In genomic region chr10:13192731-13193351, GRCm38 (mm10) we compare ENCODE assay signal across 8 mouse cellular contexts. TPM values are rescaled to one million over a fixed set of nuclear protein-coding genes. Genes with fewer than 3 reads are reported as not detected.
DNase-seq lines count a peak whose midpoint lies in the region; ATAC-seq and TF ChIP-seq lines count a peak whose summit lies in the region.

Gene Ltv1, minus strand, starts transcription at chr10:13193168.

- H3K27ac ChIP-seq in hindbrain, embryonic 13.5 days = peak within 1 kb of the TSS; percentile 59

- peak within 1 kb of the TSS; percentile 62 for H3K4me2 ChIP-seq in hindbrain, embryonic 13.5 days

- peaks cover 8% of the 10 kb centered on the region for H3K4me1 ChIP-seq in hindbrain, embryonic 13.5 days (replicated peaks)

- H3K9me3 ChIP-seq in hindbrain, embryonic 13.5 days = no peaks in the 10 kb centered on the region

- peak within 1 kb of the TSS; percentile 87 for H3K9ac ChIP-seq in hindbrain, embryonic 13.5 days

- H3K27me3 ChIP-seq in Patski = no peaks in the 10 kb centered on the region
- H3K27me3 ChIP-seq in hindbrain, embryonic 13.5 days = no peaks in the 10 kb centered on the region

- H3K36me3 ChIP-seq in hindbrain, embryonic 13.5 days = peaks cover 25% of the 10 kb centered on the region

- H3K4me3 ChIP-seq in hindbrain, embryonic 13.5 days = peak within 1 kb of the TSS; percentile 92

- POLR2A ChIA-PET in Patski (lab: Charles Lee) = interaction anchor here (0.6 kb wide), 2 partner anchors 10 to 120 kb away, joined by 3 read pairs; no protein-coding TSS in a partner anchor

- in situ Hi-C loops in Patski (cut with MboI; ENCODE audit: low pct_unique_long_range_greater_than_20kb) = no loop called here

- peak; percentile 60 for DNase-seq in Patski (ENCODE audit: low read depth, low spot score)
- DNase-seq in cerebellum, postnatal 14 days = peak; percentile 98 to 99
- DNase-seq in frontal cortex, postnatal 14 days (ENCODE audit: low spot score in 2 of 2) = peak; percentile 88 to 92
- peak; percentile 89 to 94 for DNase-seq in layer of hippocampus, postnatal 25 days (ENCODE audit: extremely low spot score in 1 of 2, low spot score in 1 of 2)
- peak; percentile 97 for DNase-seq in lung, postnatal 25 days (ENCODE audit: low spot score)
- peak; percentile 94 for DNase-seq in retina, embryonic 14.5 days (ENCODE audit: low spot score)
- DNase-seq in thymus, postnatal 4 days = peak; percentile 96

- peak; percentile 99 for ATAC-seq in Patski
- peak; percentile 100 for ATAC-seq in hindbrain, embryonic 13.5 days (ENCODE audit: low FRiP score)

- WGBS in hindbrain, embryonic 13.5 days = under 1% methylated on average over 43 of the region's 43 CpGs

- CTCF ChIA-PET in Patski (lab: Charles Lee) = interaction anchor here (1.1 to 1.5 kb wide), 2 partner anchors 10 to 13 kb away, joined by 4 read pairs; no protein-coding TSS in a partner anchor

- no peak for TF ChIP-seq CTCF in Patski (IDR thresholded peaks at IDR 0.05)

RNA-seq across cellular contexts. Expression of gene Ltv1, which starts in this region (rescaled TPM):
- polyA plus RNA-seq in Patski (2021) = 35.2 TPM
- polyA plus RNA-seq in hindbrain, embryonic 13.5 days (2015; fragmentation: Nextera tagmentation; extraction: Ambion mirVana) = 36.5 and 40.8 TPM in 2 replicates
- 10 to 100 TPM; 20.4 to 22.4 TPM for total RNA-seq in layer of hippocampus, postnatal 25 days (2021)

Comparison
In these comparisons a context has a peak if more than half of its experiments do, and no peak if none do; other contexts are left out.
1. Peak in every context shown above with its lines: DNase-seq, ATAC-seq, H3K4me3 ChIP-seq and H3K27ac ChIP-seq.